Mouse (Mus musculus) MEL (cell line): ENCODE results near the gene Il10rb.

Source experiments
- CTCF ChIP-seq, 3 experiments: IDR thresholded peaks in 2 of 3; conservative IDR thresholded peaks in 1 of 3; 2 replicates each; pipeline ENCODE4 v1.5.1; 2011 to 2012; ENCODE audit warnings: low read length in 3 of 3, low read depth in 2 of 3, mild to moderate bottlenecking in 2 of 3, improper control_type of control experiment in 1 of 3, inconsistent platforms in 1 of 3, mixed read lengths in 1 of 3, moderate library complexity in 1 of 3; ENCODE audit not compliant: control insufficient read depth in 1 of 3, insufficient read depth in 1 of 3, poor library complexity in 1 of 3, severe bottlenecking in 1 of 3
- E2F4 ChIP-seq: IDR thresholded peaks from 2 replicates; pipeline ENCODE4 v1.6.1; 2011; ENCODE audit warnings: low read depth, low read length, improper control_type of control experiment, borderline replicate concordance
- EP300 ChIP-seq, 2 experiments: IDR thresholded peaks; 2 replicates each; pipeline ENCODE4 v1.6.1; 2011; ENCODE audit warnings: improper control_type of control experiment in 2 of 2, low read length in 2 of 2, low read depth in 1 of 2, mild to moderate bottlenecking in 1 of 2
- GABPA ChIP-seq: IDR thresholded peaks from 2 replicates; pipeline ENCODE4 v1.6.1; 2012; ENCODE audit warnings: low read depth, mild to moderate bottlenecking, inconsistent platforms, low read length, improper control_type of control experiment, moderate library complexity
- HCFC1 ChIP-seq: IDR thresholded peaks from 2 replicates; pipeline ENCODE4 v1.6.1; 2012; ENCODE audit warnings: low read depth, mild to moderate bottlenecking, inconsistent platforms, low read length, improper control_type of control experiment, moderate library complexity
- MAFK ChIP-seq: IDR thresholded peaks from 2 replicates; pipeline ENCODE4 v1.6.1; 2011; ENCODE audit warnings: low read depth, mild to moderate bottlenecking, low read length, improper control_type of control experiment, borderline replicate concordance
- POLR2A ChIP-seq, 2 experiments: IDR thresholded peaks; 2 replicates each; pipeline ENCODE4 v1.6.1; 2011 to 2012; ENCODE audit warnings: low read length in 2 of 2, mild to moderate bottlenecking in 2 of 2, control low read depth in 1 of 2, improper control_type of control experiment in 1 of 2, low read depth in 1 of 2, moderate library complexity in 1 of 2; ENCODE audit not compliant: control insufficient read depth in 1 of 2, insufficient read depth in 1 of 2, poor library complexity in 1 of 2
- RAD21 ChIP-seq: IDR thresholded peaks from 2 replicates; pipeline ENCODE4 v1.6.1; 2011; ENCODE audit warnings: mild to moderate bottlenecking, low read depth, low read length, improper control_type of control experiment
- UBTF ChIP-seq: IDR thresholded peaks from 2 replicates; pipeline ENCODE4 v1.6.1; 2012; ENCODE audit warnings: low read depth, mild to moderate bottlenecking, inconsistent platforms, low read length, improper control_type of control experiment, moderate library complexity, borderline replicate concordance; ENCODE audit not compliant: insufficient read depth
- USF1 ChIP-seq: IDR thresholded peaks from 2 replicates; pipeline ENCODE4 v1.6.1; 2014; ENCODE audit warnings: low read depth, mild to moderate bottlenecking, inconsistent platforms, low read length, improper control_type of control experiment, moderate library complexity
- ZC3H11A ChIP-seq: IDR thresholded peaks from 2 replicates; pipeline ENCODE4 v1.6.1; 2012; ENCODE audit warnings: low read depth, mild to moderate bottlenecking, inconsistent platforms, low read length, improper control_type of control experiment
- ZKSCAN1 ChIP-seq: IDR thresholded peaks from 2 replicates; pipeline ENCODE4 v1.6.1; 2012; ENCODE audit warnings: low read depth, mild to moderate bottlenecking, inconsistent platforms, low read length, improper control_type of control experiment, moderate library complexity

DNA sequence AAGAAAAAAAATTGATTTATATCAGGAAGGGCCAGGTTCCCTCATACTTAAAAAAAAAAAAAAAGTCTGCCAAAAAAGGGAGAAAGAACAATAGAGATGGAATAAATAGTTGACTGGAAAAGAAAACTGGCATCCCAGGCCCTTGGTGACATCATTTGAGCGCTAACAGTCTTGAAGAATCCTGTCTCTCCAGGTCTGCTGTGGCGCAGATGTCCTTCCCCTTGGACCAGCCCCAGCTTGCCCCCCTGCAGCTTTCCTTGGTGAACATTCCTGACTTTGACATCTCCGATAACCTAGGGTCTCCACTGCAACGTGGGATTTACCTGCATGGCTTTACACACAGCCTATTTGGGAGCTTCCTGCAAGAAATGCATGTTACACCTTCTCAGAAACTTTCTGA is 24.4 kb upstream of the Il10rb start:
- no peak for TF ChIP-seq CTCF (IDR thresholded peaks at IDR 0.05 in 2 of 3, conservative IDR thresholded peaks at IDR 0.05 in 1 of 3; ENCODE audit: control insufficient read depth in 1 of 3, insufficient read depth in 1 of 3, low read depth in 2 of 3, low read length in 3 of 3, poor library complexity in 1 of 3, severe bottlenecking in 1 of 3)
- no peak for TF ChIP-seq POLR2A (IDR thresholded peaks at IDR 0.05; ENCODE audit: control insufficient read depth in 1 of 2, insufficient read depth in 1 of 2, low read depth in 1 of 2, low read length in 2 of 2, poor library complexity in 1 of 2)
- no peak for TF ChIP-seq EP300 (IDR thresholded peaks at IDR 0.05; ENCODE audit: low read depth in 1 of 2, low read length in 2 of 2)
- no peak for TF ChIP-seq E2F4
- no peak for TF ChIP-seq UBTF
- TF ChIP-seq USF1 = no peak
- TF ChIP-seq HCFC1 = no peak
- TF ChIP-seq ZC3H11A = no peak
- TF ChIP-seq MAFK = no peak
- no peak for TF ChIP-seq ZKSCAN1
- no peak for TF ChIP-seq GABPA
- no peak for TF ChIP-seq RAD21
